Mouse (Mus musculus) c-Kit-positive CD71-negative TER-119-negative erythroid progenitor cells, embryonic 14.5 days (primary cell): ENCODE data around the gene Fermt1.

Source experiments
- DNase-seq: peaks from one replicate; pipeline ENCODE4 v3.0.0-alpha.2; 2013; ENCODE audit warnings: low read depth

The Fermt1 gene

GRCm38 (mm10) chr2:132945326-132946207 lies at the start of gene Fermt1:
Gene Fermt1 (minus strand): TSS chr2:132945906.
- no peak for DNase-seq

GRCm38 (mm10) chr2:132992659-132993531 lies 47.2 kb upstream of the Fermt1 start:
- no peak for DNase-seq

GRCm38 (mm10) chr2:132989778-132990564 lies 44.3 kb upstream of the Fermt1 start:
- DNase-seq = no peak

GRCm38 (mm10) chr2:132973346-132973745 lies 27.6 kb upstream of the Fermt1 start:
- DNase-seq = no peak

GRCm38 (mm10) chr2:132970772-132971173 lies 25.1 kb upstream of the Fermt1 start:
- peak; percentile 25 for DNase-seq

GRCm38 (mm10) chr2:132957786-132958185 lies 12.1 kb upstream of the Fermt1 start:
- no peak for DNase-seq

- peak; percentile 8 for DNase-seq
These were observed 6.5 kb upstream of the Fermt1 start for GRCm38 (mm10) chr2:132952197-132952596.

GRCm38 (mm10) chr2:132948174-132948573 lies 2.5 kb upstream of the Fermt1 start:
- DNase-seq = no peak

GRCm38 (mm10) chr2:132946976-132947375 lies 1.3 kb upstream of the Fermt1 start:
- no peak for DNase-seq

GRCm38 (mm10) chr2:132944711-132945325 lies 888 bp downstream of the Fermt1 start:
- no peak for DNase-seq

GRCm38 (mm10) chr2:132943997-132944396 lies 1.7 kb downstream of the Fermt1 start:
- DNase-seq = no peak

- DNase-seq = no peak
These were observed 2.1 kb downstream of the Fermt1 start for GRCm38 (mm10) chr2:132943596-132943995.

- no peak for DNase-seq
These were observed 6.7 kb downstream of the Fermt1 start for GRCm38 (mm10) chr2:132939056-132939455.

- no peak for DNase-seq
These were observed 9.5 kb downstream of the Fermt1 start for GRCm38 (mm10) chr2:132936176-132936575.

- no peak for DNase-seq
These were observed 11.0 kb downstream of the Fermt1 start for GRCm38 (mm10) chr2:132934711-132935110.

GRCm38 (mm10) chr2:132934142-132934541 lies 11.6 kb downstream of the Fermt1 start:
- DNase-seq = no peak

- DNase-seq = no peak
These were observed 16.7 kb downstream of the Fermt1 start for GRCm38 (mm10) chr2:132928999-132929398.

GRCm38 (mm10) chr2:132927871-132928270 lies 17.8 kb downstream of the Fermt1 start:
- DNase-seq = no peak

GRCm38 (mm10) chr2:132927298-132927697 lies 18.4 kb downstream of the Fermt1 start:
- no peak for DNase-seq

GRCm38 (mm10) chr2:132923290-132924085 lies 22.2 kb downstream of the Fermt1 start:
- no peak for DNase-seq
